Mouse (Mus musculus) heart, embryonic 12.5 days (tissue): Measurements from ENCODE around the gene Men1. TPM values are rescaled to one million over a fixed set of nuclear protein-coding genes. Genes with fewer than 3 reads are reported as not detected.

Experiments used
- ATAC-seq: fragments of 200-750 bp; cut with Nextera tagmentation; 2 replicates; pipeline ENCODE4 v1.8.0; 2017; ENCODE audit warnings: moderate TSS enrichment, moderate library complexity; ENCODE audit not compliant: insufficient number of reproducible peaks, low FRiP score
- H3K27ac ChIP-seq: fragments of 300-500 bp; sonication (generic); 2 replicates; pipeline ENCODE4 v1.5.1; 2016; ENCODE audit warnings: mild to moderate bottlenecking, moderate library complexity; ENCODE audit not compliant: poor library complexity, severe bottlenecking
- H3K27me3 ChIP-seq: fragments of 300-500 bp; sonication (generic); replicated peaks from 2 replicates; pipeline ENCODE4 v1.6.1; 2016; ENCODE audit warnings: mild to moderate bottlenecking, moderate library complexity
- H3K36me3 ChIP-seq: fragments of 300-500 bp; sonication (generic); 2 replicates; pipeline ENCODE4 v1.6.1; 2016; ENCODE audit warnings: mild to moderate bottlenecking, moderate library complexity
- H3K4me1 ChIP-seq: fragments of 300-500 bp; sonication (generic); replicated peaks from 2 replicates; pipeline ENCODE4 v1.6.1; 2016; ENCODE audit warnings: mild to moderate bottlenecking
- H3K4me2 ChIP-seq: fragments of 300-500 bp; sonication (generic); 2 replicates; pipeline ENCODE4 v1.6.1; 2016; ENCODE audit warnings: mild to moderate bottlenecking, moderate library complexity
- H3K4me3 ChIP-seq: fragments of 300-500 bp; sonication (generic); 2 replicates; pipeline ENCODE4 v1.5.1; 2016; ENCODE audit warnings: mild to moderate bottlenecking
- H3K9ac ChIP-seq: fragments of 300-500 bp; sonication (generic); 2 replicates; pipeline ENCODE4 v1.6.1; 2016; ENCODE audit warnings: mild to moderate bottlenecking, moderate library complexity
- H3K9me3 ChIP-seq: fragments of 300-500 bp; sonication (generic); replicated peaks from 2 replicates; pipeline ENCODE4 v1.6.1; 2016; ENCODE audit warnings: mild to moderate bottlenecking, moderate library complexity
- WGBS: fragments of 180-500 bp; shearing (Covaris S2); methylation state at CpG from one replicate; pipeline ENCODE4 v1.1.7; 2016; 5-methylcytosine and 5-hydroxymethylcytosine counted together
- polyA plus RNA-seq: library from polyadenylated mRNA; unstranded; fragments of >200 nt; fragmentation: Nextera tagmentation; extraction: Ambion mirVana; gene quantifications from 2 replicates; pipeline ENCODE4 v1.2.1, GENCODE M21; 2016

The Men1 gene
- polyA plus RNA-seq, 1 experiment from 2014 or later, result 48.7 TPM

DNA sequence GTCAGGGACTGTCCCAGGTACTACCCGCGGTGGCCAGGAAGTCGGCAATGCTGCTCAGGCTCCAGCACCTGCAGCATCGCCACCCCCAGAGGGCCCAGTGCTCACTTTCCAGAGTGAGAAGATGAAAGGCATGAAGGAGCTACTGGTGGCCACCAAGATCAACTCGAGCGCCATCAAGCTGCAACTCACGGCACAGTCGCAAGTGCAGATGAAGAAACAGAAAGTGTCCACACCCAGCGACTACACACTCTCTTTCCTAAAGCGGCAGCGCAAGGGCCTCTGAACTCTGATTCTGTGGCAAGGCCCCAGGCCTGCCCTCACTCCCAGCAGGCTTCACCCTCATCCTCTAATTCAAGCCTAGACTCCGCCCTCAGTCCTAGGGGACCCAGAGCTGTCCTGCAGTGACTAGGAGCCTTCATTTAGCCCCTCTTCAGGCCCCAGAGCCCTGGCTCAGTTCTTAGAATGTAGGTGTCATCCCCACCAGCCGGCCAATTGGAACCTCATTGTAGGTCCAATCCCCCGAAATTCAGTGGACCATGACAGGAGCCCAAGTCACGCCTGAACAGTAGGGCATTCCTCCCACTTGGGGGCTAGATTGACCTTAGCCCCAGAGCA is 5.2 kb downstream of the Men1 start:
- H3K27ac ChIP-seq, result peak overlapping the region; percentile 59; the same call in 1 of the 2 replicates

DNA sequence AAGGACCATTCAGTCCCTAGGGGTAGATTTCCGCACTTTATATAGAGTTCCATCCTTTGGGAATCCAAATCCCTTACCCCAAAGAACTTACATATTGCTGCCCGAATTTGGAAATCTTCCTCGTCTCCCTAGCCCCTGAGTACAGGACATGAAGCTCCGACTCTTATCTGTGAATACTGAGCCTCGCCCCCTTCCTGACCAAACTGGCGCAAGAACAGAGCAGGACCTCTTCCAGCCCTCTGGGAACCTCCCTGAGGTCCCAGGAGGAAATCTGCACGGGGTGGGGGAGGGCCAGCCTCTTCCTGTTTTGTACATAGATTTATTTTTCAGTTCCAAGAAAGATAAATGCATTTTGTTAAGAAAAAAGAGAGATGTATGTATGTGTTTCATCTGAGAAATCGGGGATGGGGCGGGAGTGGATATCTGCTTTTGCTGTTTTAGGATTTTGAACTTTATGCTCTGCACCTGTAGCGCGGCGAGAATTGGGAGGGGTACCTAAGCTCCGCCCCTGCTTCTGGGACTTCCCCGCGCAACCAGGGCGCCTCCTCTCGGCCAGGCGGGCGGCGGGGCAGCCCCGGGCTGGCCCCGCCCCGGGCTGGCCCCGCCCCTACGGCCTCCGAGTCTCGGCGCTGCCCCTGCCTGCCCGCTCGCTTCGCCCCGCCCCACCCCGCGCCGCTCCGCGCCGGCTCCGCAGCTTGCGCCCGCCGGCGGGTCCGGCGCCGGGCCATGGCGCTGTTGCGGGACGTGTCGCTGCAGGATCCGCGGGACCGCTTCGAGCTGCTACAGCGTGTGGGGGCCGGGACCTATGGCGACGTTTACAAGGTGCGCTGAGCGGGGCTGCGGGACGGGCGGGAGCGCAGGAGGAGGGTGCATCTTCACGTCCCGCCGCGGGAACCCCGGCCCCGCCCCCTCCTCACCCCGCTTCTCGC is 6.0 kb downstream of the Men1 start, which contains the start of gene Map4k2:
Gene Map4k2, plus strand, starts transcription at position 612 of the 929 bp plus-strand sequence.
- H3K9me3 ChIP-seq, result no peaks in the 10 kb centered on the region
- H3K4me2 ChIP-seq, result peak within 1 kb of the TSS; percentile 92
- peak; percentile 89 for ATAC-seq
- peaks cover 60% of the 10 kb centered on the region for H3K36me3 ChIP-seq
- H3K4me3 ChIP-seq, result peak within 1 kb of the TSS; percentile 68
- H3K9ac ChIP-seq, result peak within 1 kb of the TSS; percentile 82
- peaks cover 40% of the 10 kb centered on the region for H3K4me1 ChIP-seq
- H3K27me3 ChIP-seq, result no peaks in the 10 kb centered on the region
- peak within 1 kb of the TSS; percentile 59 for H3K27ac ChIP-seq
- 4% methylated on average over 70 of the region's 72 CpGs for WGBS

More for the DNA sequence above, 5.2 kb downstream of the Men1 start:
- 72% methylated on average over 15 of the region's 15 CpGs for WGBS
- peak overlapping the region; percentile 92 for H3K4me2 ChIP-seq
- H3K9ac ChIP-seq, result no peak overlapping the region; the same call in 1 of the 2 replicates
- H3K9me3 ChIP-seq, result no peaks in the 10 kb centered on the region
- H3K36me3 ChIP-seq, result peaks cover 52% of the 10 kb centered on the region
- H3K4me1 ChIP-seq, result peaks cover 42% of the 10 kb centered on the region
- H3K4me3 ChIP-seq, result peak overlapping the region; percentile 68; the same call in 1 of the 2 replicates
- H3K27me3 ChIP-seq, result no peaks in the 10 kb centered on the region
- no peak for ATAC-seq

DNA sequence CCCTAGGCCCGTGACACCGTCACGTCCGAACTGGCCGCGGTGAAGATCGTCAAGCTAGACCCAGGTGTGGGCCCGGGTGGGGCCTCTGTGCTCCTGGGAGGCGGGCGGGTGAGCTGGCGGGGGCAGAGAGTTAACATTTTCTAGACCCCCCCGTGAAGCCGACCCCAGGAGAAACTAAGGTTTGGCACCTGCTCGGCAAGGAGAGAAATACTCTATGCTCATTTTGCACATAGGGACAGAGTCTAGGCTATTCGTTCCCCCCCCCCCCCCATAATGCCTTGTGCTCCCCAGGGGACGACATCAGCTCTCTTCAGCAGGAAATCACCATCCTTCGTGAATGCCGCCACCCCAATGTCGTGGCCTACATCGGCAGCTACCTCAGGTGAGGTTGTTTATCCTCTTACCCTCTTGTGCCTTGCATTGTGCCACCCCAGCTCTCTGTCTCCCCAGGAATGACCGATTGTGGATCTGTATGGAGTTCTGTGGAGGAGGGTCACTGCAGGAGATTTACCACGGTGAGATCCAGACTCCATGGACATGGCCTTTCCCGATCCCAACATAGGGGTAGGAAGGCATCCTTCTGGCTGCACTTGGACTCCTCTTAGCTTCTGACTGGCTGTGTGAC is 6.8 kb downstream of the Men1 start:
- Histone ChIP-seq H3K4me2 (peak overlapping the region; percentile 92), H3K4me3 (peak overlapping the region; percentile 68), H3K27me3 (no peaks in the 10 kb centered on the region), H3K36me3 (peaks cover 68% of the 10 kb centered on the region), H3K27ac (peak overlapping the region; percentile 30; the same call in 1 of the 2 replicates), H3K4me1 (peaks cover 32% of the 10 kb centered on the region), H3K9ac (peak overlapping the region; percentile 82), H3K9me3 (no peaks in the 10 kb centered on the region)
- ATAC-seq, result peak; percentile 30; the same call in 1 of the 2 replicates
- 12% methylated on average over 23 of the region's 23 CpGs for WGBS

DNA sequence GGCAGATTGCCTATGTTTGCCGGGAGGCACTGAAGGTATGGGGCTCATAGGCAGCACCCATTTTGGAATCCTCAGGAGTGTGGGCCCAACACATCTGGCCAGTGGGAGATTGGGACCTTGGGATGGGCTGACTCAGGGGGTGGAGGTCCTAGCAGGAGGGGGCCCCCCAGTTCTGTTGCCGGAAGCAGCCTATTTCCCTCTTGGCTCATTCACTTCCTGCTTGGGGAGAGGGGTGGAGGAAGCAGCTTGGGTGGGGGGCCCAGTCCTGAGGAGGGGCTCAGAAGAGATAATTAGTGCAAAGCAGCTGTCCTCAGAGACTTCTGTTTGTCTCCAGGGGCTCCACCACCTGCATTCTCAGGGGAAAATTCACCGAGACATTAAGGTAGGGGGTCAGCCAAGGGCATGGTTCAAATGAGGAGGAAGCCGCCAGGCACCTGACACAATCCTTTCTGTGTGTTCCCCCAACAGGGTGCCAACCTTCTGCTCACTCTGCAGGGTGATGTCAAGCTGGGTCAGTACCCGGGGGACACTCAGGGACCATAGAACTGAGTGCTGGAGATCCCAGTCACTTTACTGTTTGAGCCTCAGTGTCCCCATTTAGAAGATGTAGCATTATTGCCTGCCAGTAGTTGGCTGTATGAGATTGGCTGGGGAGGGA is 7.6 kb downstream of the Men1 start:
- peak overlapping the region; percentile 68 for H3K4me3 ChIP-seq
- 70% methylated on average over 5 of the region's 5 CpGs for WGBS
- H3K4me1 ChIP-seq, result peaks cover 24% of the 10 kb centered on the region
- H3K27ac ChIP-seq, result no peak overlapping the region
- no peak overlapping the region for H3K9ac ChIP-seq
- H3K9me3 ChIP-seq, result no peaks in the 10 kb centered on the region
- peak overlapping the region; percentile 92 for H3K4me2 ChIP-seq
- H3K36me3 ChIP-seq, result peaks cover 68% of the 10 kb centered on the region
- ATAC-seq, result no peak
- no peaks in the 10 kb centered on the region for H3K27me3 ChIP-seq

DNA sequence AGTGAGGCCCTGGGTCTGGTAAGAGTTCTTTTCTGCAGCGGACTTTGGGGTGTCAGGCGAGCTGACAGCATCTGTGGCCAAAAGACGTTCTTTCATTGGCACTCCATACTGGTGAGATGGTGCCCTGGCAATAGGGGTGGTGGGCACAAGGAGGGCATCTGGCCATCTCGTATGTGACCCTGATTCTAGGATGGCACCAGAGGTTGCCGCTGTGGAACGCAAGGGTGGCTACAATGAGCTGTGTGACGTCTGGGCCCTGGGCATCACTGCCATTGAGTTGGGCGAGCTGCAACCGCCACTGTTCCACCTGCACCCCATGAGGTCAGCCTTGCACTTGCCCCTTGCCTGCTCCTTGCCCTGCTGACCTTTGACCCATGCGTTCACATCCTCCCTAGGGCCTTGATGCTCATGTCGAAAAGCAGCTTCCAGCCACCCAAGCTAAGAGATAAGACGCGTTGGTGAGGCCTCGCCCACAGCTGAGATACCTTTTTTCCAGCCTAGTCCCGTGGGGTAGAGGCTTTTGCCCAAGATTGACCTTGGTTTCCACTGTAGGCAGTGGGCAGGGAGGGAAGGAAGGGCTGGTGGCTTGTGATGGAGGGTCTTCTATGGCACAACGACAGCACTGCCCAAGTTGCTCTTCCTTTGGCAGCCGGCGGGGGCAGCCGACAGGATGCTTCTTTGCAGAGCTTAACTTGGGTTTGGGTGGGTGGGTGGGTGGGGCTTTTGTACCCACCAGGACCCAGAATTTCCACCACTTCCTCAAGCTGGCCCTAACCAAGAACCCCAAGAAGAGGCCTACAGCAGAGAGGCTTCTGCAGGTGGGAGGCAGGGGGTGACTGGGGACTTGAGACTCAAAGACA is 8.5 kb downstream of the Men1 start:
- Histone ChIP-seq H3K36me3 (peaks cover 61% of the 10 kb centered on the region), H3K27ac (no peak overlapping the region), H3K4me3 (no peak overlapping the region), H3K9me3 (no peaks in the 10 kb centered on the region), H3K27me3 (no peaks in the 10 kb centered on the region), H3K4me2 (peak overlapping the region; percentile 92; the same call in 1 of the 2 replicates), H3K4me1 (peaks cover 24% of the 10 kb centered on the region), H3K9ac (no peak overlapping the region)
- 73% methylated on average over 19 of the region's 19 CpGs for WGBS
- no peak for ATAC-seq

DNA sequence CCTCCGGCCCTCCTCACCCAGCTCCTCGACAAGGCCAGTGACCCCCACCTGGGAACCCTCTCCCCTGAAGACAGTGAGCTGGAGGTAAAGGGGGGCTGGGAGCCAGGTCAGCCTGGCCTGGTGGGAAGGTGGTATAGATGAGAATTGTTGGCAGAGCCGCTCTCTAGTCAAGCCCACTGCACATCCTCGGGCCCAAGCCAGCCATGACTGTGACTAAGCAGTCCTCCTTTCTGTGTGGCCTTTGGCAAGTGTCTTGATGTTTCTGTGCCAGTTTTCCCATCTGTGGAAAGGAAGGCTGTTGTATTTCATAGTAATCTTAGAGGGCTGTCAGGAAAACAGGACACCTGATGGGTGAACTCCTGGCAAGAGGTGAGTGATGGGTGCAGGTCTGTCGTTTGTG is 9.2 kb downstream of the Men1 start:
- WGBS, result 85% methylated on average over 5 of the region's 5 CpGs
- no peaks in the 10 kb centered on the region for H3K27me3 ChIP-seq
- H3K4me2 ChIP-seq, result no peak overlapping the region
- H3K27ac ChIP-seq, result no peak overlapping the region
- no peaks in the 10 kb centered on the region for H3K9me3 ChIP-seq
- H3K4me3 ChIP-seq, result no peak overlapping the region
- ATAC-seq, result no peak
- H3K36me3 ChIP-seq, result peaks cover 54% of the 10 kb centered on the region
- H3K9ac ChIP-seq, result no peak overlapping the region
- H3K4me1 ChIP-seq, result peaks cover 31% of the 10 kb centered on the region

DNA sequence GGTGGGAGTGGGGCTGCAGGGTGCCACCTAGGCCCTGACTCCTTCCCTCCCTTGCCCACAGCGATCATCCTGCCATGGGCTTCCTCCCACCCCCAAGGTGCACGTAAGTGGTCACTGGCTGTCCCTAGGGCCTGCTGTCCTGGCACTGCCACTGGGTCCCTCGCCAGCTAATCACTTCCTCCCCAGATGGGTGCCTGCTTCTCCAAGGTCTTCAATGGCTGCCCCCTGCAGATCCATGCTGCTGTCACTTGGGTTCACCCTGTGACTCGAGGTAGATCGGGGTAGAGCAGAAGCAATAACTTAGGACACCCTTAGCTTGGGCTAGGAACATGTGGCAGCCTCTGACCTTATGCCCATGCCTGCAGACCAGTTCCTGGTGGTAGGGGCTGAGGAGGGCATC is 11.2 kb downstream of the Men1 start:
- Histone ChIP-seq H3K36me3 (peaks cover 41% of the 10 kb centered on the region), H3K4me3 (no peak overlapping the region), H3K4me2 (no peak overlapping the region), H3K27me3 (no peaks in the 10 kb centered on the region), H3K9me3 (no peaks in the 10 kb centered on the region), H3K4me1 (peaks cover 31% of the 10 kb centered on the region), H3K9ac (no peak overlapping the region), H3K27ac (no peak overlapping the region)
- 91% methylated on average over 5 of the region's 5 CpGs for WGBS
- ATAC-seq, result no peak

DNA sequence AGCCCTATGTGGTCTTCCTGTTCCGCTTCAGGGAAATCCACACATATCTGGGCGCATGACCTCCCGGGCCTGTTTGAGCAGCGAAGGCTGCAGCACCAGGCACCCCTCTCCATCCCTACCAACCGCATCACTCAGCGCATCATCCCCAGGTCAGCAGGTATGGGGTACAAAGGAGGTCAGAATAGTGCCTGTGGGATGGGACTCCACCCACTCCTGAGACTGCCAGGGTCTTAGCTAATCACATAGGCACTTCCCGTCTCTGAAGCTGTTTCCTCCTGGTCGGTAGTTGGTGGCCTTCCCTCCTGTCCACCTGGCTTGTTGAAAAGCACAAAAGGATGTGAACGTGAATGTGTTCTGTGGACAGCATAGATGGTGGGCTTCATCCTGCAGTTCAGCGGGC is 11.9 kb downstream of the Men1 start:
- Histone ChIP-seq H3K4me3 (no peak overlapping the region), H3K9me3 (no peaks in the 10 kb centered on the region), H3K36me3 (peaks cover 41% of the 10 kb centered on the region), H3K27ac (no peak overlapping the region), H3K27me3 (no peaks in the 10 kb centered on the region), H3K9ac (no peak overlapping the region), H3K4me1 (peaks cover 31% of the 10 kb centered on the region), H3K4me2 (no peak overlapping the region)
- no peak for ATAC-seq
- WGBS, result 81% methylated on average over 10 of the region's 10 CpGs

DNA sequence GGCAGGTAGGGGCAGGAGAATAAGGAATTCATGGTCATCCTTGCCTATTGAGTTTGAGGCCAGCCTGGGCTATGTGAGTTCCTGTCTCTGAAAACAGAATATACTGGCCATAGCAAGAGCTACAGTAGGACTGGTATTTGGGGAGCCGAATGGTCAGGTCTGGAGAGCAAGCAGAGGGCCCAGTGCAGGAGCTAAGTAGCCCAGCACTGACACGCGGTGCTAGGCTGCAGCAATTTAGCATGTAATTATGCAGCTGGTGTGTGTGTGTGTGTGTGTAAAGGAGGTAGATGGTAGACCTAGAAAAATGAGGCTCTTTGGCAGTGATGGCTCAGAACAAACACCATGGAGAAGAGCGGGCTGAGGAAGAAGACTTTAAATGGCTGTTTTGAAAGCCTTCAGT is 12.8 kb downstream of the Men1 start:
- Histone ChIP-seq H3K27ac (no peak overlapping the region), H3K9ac (no peak overlapping the region), H3K36me3 (peaks cover 44% of the 10 kb centered on the region), H3K27me3 (no peaks in the 10 kb centered on the region), H3K4me2 (no peak overlapping the region), H3K4me1 (peaks cover 23% of the 10 kb centered on the region), H3K9me3 (no peaks in the 10 kb centered on the region), H3K4me3 (no peak overlapping the region)
- no peak for ATAC-seq
- 95% methylated on average over 4 of the region's 4 CpGs for WGBS

DNA sequence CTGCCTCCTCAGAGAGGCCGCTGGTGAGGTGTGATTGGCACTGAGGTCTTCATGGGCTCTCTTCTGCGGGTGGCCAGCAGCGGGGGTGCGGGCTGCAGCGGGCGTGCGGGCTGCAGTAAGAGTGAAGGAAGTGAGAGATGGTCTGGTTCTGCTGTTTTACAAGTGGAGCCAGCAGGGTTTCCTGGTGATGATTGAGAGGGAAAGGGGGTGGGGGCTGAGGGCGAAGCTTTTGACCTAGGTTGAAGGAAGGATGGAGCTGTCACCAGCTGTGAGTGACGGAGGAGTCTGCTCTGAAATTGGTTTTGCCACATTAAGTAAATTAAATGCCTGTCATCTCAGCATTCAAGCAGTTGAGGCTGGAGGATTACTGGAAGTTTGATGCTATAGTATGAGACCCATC is 13.9 kb downstream of the Men1 start:
- H3K27me3 ChIP-seq, result no peaks in the 10 kb centered on the region
- ATAC-seq, result no peak
- WGBS, result 32% methylated on average over 9 of the region's 9 CpGs
- H3K4me3 ChIP-seq, result no peak overlapping the region
- peak overlapping the region; percentile 9; the same call in 1 of the 2 replicates for H3K4me2 ChIP-seq
- H3K9me3 ChIP-seq, result no peaks in the 10 kb centered on the region
- H3K9ac ChIP-seq, result no peak overlapping the region
- H3K27ac ChIP-seq, result peak overlapping the region; percentile 65
- peaks cover 51% of the 10 kb centered on the region for H3K36me3 ChIP-seq
- peaks cover 27% of the 10 kb centered on the region for H3K4me1 ChIP-seq
